Mouse (Mus musculus): ENCODE measurements around the gene Tarbp1.

The Tarbp1 gene

GRCm38 (mm10) chr8:126474299-126475187, at the start of gene Tarbp1:
Tarbp1 (minus strand) TSS chr8:126475065.
- no peak for DNase-seq (ENCODE audit: low read depth, low spot score)

- DNase-seq (ENCODE audit: low read depth, low spot score): no peak
These were observed 49.5 kb upstream of the Tarbp1 start for GRCm38 (mm10) chr8:126524233-126524985.

GRCm38 (mm10) chr8:126523060-126523574, 48.3 kb upstream of the Tarbp1 start:
- no peak for DNase-seq (ENCODE audit: low read depth, low spot score)

- DNase-seq (ENCODE audit: low read depth, low spot score): no peak
These were observed 44.6 kb upstream of the Tarbp1 start for GRCm38 (mm10) chr8:126519447-126519975.

GRCm38 (mm10) chr8:126516620-126517577, 42.0 kb upstream of the Tarbp1 start:
- DNase-seq (ENCODE audit: low read depth, low spot score): no peak

GRCm38 (mm10) chr8:126514011-126514964, 39.4 kb upstream of the Tarbp1 start:
- no peak for DNase-seq (ENCODE audit: low read depth, low spot score)

- no peak for DNase-seq (ENCODE audit: low read depth, low spot score)
These were observed 36.0 kb upstream of the Tarbp1 start for GRCm38 (mm10) chr8:126510866-126511265.

- DNase-seq (ENCODE audit: low read depth, low spot score): no peak
These were observed 34.8 kb upstream of the Tarbp1 start for GRCm38 (mm10) chr8:126509635-126510034.

- no peak for DNase-seq (ENCODE audit: low read depth, low spot score)
These were observed 34.2 kb upstream of the Tarbp1 start for GRCm38 (mm10) chr8:126508871-126509586.

- DNase-seq (ENCODE audit: low read depth, low spot score): no peak
These were observed 33.4 kb upstream of the Tarbp1 start for GRCm38 (mm10) chr8:126508221-126508620.

- DNase-seq (ENCODE audit: low read depth, low spot score): no peak
These were observed 29.8 kb upstream of the Tarbp1 start for GRCm38 (mm10) chr8:126504492-126505182.

- no peak for DNase-seq (ENCODE audit: low read depth, low spot score)
These were observed 27.9 kb upstream of the Tarbp1 start for GRCm38 (mm10) chr8:126502722-126503121.

- no peak for DNase-seq (ENCODE audit: low read depth, low spot score)
These were observed 24.5 kb upstream of the Tarbp1 start for GRCm38 (mm10) chr8:126499371-126499770.

- DNase-seq (ENCODE audit: low read depth, low spot score): no peak
These were observed 23.6 kb upstream of the Tarbp1 start for GRCm38 (mm10) chr8:126498465-126498864.

GRCm38 (mm10) chr8:126497541-126498428, 22.9 kb upstream of the Tarbp1 start:
- DNase-seq (ENCODE audit: low read depth, low spot score): peak; percentile 43

GRCm38 (mm10) chr8:126496915-126497314, 22.1 kb upstream of the Tarbp1 start:
- no peak for DNase-seq (ENCODE audit: low read depth, low spot score)

GRCm38 (mm10) chr8:126495461-126495860, 20.6 kb upstream of the Tarbp1 start:
- DNase-seq (ENCODE audit: low read depth, low spot score): no peak
